Mouse (Mus musculus): Measurements from ENCODE around the gene Fgd4. TPM values are rescaled to one million over a fixed set of nuclear protein-coding genes. Genes with fewer than 3 reads are reported as not detected.
"Not testable (repeated sequence)": the region's sequence is repeated elsewhere in the genome, so short reads cannot be mapped to it uniquely, and the experiment has no call there.

Fgd4 gene
- polyA plus RNA-seq, 1 experiment from 2014 or later, result 10.3 TPM

DNA sequence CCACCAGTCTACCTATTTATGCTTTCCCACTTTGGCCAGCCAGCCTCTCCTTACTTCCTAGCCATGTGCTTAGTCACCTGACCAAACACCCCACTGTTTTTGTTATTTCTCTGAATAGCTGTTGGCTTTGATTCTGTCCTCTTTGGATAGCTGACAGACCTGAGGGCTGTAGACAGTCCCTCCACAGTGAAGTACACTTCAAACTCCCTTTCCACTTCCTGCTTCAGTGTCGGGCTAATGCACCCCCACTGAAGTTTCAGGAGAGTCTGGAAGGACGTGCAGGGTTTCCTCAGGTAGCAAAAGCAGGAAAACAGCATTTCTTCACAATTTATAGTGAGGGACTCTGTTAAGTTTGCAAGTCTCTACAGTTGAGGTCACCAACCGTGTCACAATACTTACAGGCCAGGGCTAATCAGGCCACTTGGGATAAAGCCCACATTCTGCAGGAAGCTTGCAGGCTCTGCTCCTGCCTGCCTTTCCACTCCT, 57.4 kb downstream of the Fgd4 start:
- H3K4me1 ChIP-seq (replicated peaks), result peaks cover 11% of the 10 kb centered on the region
- H3K4me3 ChIP-seq, result no peak overlapping the region
- H3K9me3 ChIP-seq (replicated peaks), result no peaks in the 10 kb centered on the region
- ATAC-seq (replicated peaks; ENCODE audit: insufficient number of reproducible peaks, insufficient read depth, low FRiP score, low read depth), result no peak
- H3K4me2 ChIP-seq, result no peak overlapping the region
- H3K27ac ChIP-seq, result peak overlapping the region; percentile 65
- no peaks in the 10 kb centered on the region for H3K36me3 ChIP-seq
- no peaks in the 10 kb centered on the region for H3K27me3 ChIP-seq
- 29% methylated on average over 3 of the region's 3 CpGs for WGBS
- no peak overlapping the region for H3K9ac ChIP-seq

DNA sequence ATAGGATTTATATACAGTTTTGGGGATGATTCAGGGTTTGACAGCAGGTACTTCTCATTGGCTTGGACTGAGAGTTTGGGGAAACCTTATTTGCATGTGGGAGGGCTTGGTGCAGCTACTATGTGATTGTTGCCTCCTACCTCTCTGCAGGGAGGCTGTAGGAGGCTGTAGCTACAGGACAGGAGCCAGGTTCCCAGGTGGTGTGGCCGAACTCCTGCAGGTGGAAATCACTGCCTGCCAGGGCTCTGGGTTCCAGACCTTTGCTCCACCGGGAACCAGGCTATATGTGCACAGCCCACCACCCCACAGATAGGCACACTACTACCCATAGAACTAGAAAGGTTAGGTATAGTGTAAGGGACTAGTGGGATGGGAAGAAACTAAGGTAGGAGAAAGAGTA, 61.0 kb downstream of the Fgd4 start:
- H3K9ac ChIP-seq; H3K9me3 ChIP-seq (replicated peaks); H3K4me1 ChIP-seq (replicated peaks); H3K27ac ChIP-seq; H3K4me2 ChIP-seq; H3K4me3 ChIP-seq; ATAC-seq (replicated peaks; ENCODE audit: insufficient number of reproducible peaks, insufficient read depth, low FRiP score, low read depth); H3K27me3 ChIP-seq; H3K36me3 ChIP-seq: not testable (repeated sequence)
- WGBS, result 72% methylated on average over 2 of the region's 2 CpGs

DNA sequence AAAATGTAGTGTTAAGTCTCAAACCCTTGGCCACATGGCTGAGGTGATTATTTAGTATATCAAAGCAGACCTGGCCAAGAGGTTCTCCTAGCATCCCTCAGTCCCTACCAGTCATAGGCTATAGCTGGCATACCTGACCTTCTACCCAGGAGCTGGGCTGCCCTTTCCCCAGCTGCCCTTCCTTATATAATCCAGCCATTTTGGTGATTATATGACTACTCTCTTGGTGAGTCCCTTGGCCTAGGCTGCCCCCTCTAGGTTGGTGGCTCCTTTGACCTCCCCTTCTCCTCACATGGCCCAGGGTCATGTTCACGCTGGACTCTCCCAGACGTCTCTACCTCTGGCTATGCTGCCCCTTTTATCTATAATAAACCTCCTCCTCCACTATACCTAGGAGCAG, 65.1 kb downstream of the Fgd4 start:
- no peak for ATAC-seq (replicated peaks; ENCODE audit: insufficient number of reproducible peaks, insufficient read depth, low FRiP score, low read depth)
- no peaks in the 10 kb centered on the region for H3K36me3 ChIP-seq
- H3K4me1 ChIP-seq (replicated peaks), result no peaks in the 10 kb centered on the region
- no peak overlapping the region for H3K9ac ChIP-seq
- H3K27ac ChIP-seq, result no peak overlapping the region
- no peaks in the 10 kb centered on the region for H3K27me3 ChIP-seq
- WGBS, result 55% methylated on average over 2 of the region's 2 CpGs
- H3K9me3 ChIP-seq (replicated peaks), result no peaks in the 10 kb centered on the region
- H3K4me3 ChIP-seq, result no peak overlapping the region
- no peak overlapping the region for H3K4me2 ChIP-seq

DNA sequence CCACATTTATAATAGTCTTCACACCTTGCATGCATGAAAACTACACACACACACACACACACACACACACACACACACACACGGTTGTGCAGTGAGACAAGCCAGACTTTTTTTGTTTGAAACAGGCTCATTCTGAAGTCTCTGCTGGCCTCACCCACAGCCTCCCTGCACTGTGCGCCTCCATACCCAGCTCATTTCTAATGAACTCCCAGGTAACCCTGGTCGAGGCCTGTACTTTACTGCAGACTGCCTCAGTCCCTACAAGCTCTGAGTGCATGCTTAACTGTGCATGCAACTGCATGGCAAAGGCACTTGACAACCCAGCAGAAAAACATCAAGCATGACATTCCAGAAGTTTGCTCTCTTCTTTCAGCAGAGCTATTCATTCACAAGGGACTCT, 72.3 kb downstream of the Fgd4 start:
- Histone ChIP-seq H3K4me2 (no peak overlapping the region), H3K27me3 (no peaks in the 10 kb centered on the region), H3K36me3 (no peaks in the 10 kb centered on the region), H3K9ac (no peak overlapping the region), H3K9me3 (replicated peaks) (no peaks in the 10 kb centered on the region), H3K4me1 (replicated peaks) (peaks cover 20% of the 10 kb centered on the region), H3K27ac (no peak overlapping the region; the same call in 1 of the 2 replicates), H3K4me3 (no peak overlapping the region)
- 51% methylated on average over 3 of the region's 3 CpGs for WGBS
- ATAC-seq (replicated peaks; ENCODE audit: insufficient number of reproducible peaks, insufficient read depth, low FRiP score, low read depth), result no peak

- Histone ChIP-seq H3K27me3 (no peaks in the 10 kb centered on the region), H3K4me3 (peak overlapping the region; percentile 45), H3K9ac (peak overlapping the region; percentile 16; the same call in 1 of the 2 replicates), H3K27ac (peak overlapping the region; percentile 85), H3K9me3 (replicated peaks) (no peaks in the 10 kb centered on the region), H3K36me3 (no peaks in the 10 kb centered on the region), H3K4me2 (peak overlapping the region; percentile 51), H3K4me1 (replicated peaks) (peaks cover 20% of the 10 kb centered on the region)
- WGBS, result 26% methylated on average over 8 of the region's 8 CpGs
- peak; percentile 80 for ATAC-seq (replicated peaks; ENCODE audit: insufficient number of reproducible peaks, insufficient read depth, low FRiP score, low read depth)
Measured at GRCm38 (mm10) chr16:16527267-16527666, 73.1 kb downstream of the Fgd4 start.

DNA sequence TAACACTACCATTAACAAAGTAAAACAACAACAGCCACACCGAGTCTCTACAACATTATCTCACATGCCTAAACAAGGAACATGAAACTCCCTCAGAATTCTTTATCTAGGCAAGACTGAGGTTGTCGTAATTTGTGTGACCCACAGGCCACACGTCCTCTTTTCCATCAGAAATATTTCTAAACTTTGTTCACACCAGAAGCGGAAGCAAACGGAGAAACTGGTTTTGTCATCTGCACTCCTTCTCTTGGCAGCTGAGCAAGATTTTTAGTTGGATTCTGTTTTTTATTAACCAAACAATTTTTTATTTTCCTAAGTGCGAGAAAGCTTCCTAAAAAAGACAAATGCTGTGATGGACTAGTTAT, 73.6 kb downstream of the Fgd4 start:
- H3K36me3 ChIP-seq, result no peaks in the 10 kb centered on the region
- H3K9ac ChIP-seq, result peak overlapping the region; percentile 16
- H3K27ac ChIP-seq, result peak overlapping the region; percentile 85
- H3K27me3 ChIP-seq, result no peaks in the 10 kb centered on the region
- H3K4me2 ChIP-seq, result peak overlapping the region; percentile 51
- H3K4me3 ChIP-seq, result peak overlapping the region; percentile 45
- peaks cover 20% of the 10 kb centered on the region for H3K4me1 ChIP-seq (replicated peaks)
- no peaks in the 10 kb centered on the region for H3K9me3 ChIP-seq (replicated peaks)
- whole genome bisulfite sequencing, result 20% methylated on average over 6 of the region's 6 CpGs
- no peak for ATAC-seq (replicated peaks; ENCODE audit: insufficient number of reproducible peaks, insufficient read depth, low FRiP score, low read depth)

GRCm38 (mm10) chr16:16526097-16526740, 74.1 kb downstream of the Fgd4 start:
- 37% methylated on average over 6 of the region's 6 CpGs for WGBS
- Histone ChIP-seq H3K27me3 (no peaks in the 10 kb centered on the region), H3K27ac (peak overlapping the region; percentile 85), H3K36me3 (no peaks in the 10 kb centered on the region), H3K4me3 (peak overlapping the region; percentile 45), H3K4me2 (peak overlapping the region; percentile 51), H3K9ac (peak overlapping the region; percentile 16; the same call in 1 of the 2 replicates), H3K4me1 (replicated peaks) (peaks cover 23% of the 10 kb centered on the region), H3K9me3 (replicated peaks) (no peaks in the 10 kb centered on the region)
- ATAC-seq (replicated peaks; ENCODE audit: insufficient number of reproducible peaks, insufficient read depth, low FRiP score, low read depth), result no peak; the same call in 1 of the 2 replicates

DNA sequence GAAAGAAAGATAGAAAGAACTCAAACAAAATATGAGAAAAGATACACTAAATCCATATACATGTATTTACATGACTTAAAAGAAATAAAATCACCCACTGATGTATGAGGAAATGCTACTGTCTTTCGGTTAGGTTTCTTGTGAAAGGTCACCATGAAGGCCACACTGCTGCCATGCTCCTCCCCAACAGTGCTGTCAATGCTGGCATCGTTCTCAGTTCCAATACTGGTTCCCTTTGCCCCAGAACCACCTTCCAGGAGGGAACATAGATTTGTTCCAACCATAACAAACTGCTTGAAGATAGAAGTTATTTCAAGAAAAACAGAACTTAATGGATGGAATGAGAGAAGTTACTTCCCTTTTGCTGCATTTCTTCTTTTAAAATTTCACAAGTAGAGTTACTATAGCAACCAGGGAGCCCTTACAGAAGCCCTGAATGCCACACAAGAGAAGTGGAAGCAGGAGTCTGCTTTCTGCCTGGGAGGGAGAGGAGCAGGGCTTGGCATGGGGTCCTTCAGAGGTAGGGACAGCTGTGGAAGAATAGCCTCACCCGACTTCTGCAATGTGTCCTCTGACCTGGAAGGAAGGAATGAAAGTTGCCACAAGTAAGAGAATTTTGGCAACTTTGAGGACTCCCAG, 75.0 kb downstream of the Fgd4 start:
- H3K4me2 ChIP-seq, result peak overlapping the region; percentile 51

GRCm38 (mm10) chr16:16523632-16524031, 76.7 kb downstream of the Fgd4 start:
- no peak overlapping the region for H3K4me3 ChIP-seq
- H3K4me2 ChIP-seq, result no peak overlapping the region
- H3K27ac ChIP-seq, result peak overlapping the region; percentile 45
- no peak overlapping the region for H3K9ac ChIP-seq
- H3K36me3 ChIP-seq, result no peaks in the 10 kb centered on the region
- no peak for ATAC-seq (replicated peaks; ENCODE audit: insufficient number of reproducible peaks, insufficient read depth, low FRiP score, low read depth)
- H3K4me1 ChIP-seq (replicated peaks), result peaks cover 23% of the 10 kb centered on the region
- WGBS, result 56% methylated on average over 2 of the region's 2 CpGs
- no peaks in the 10 kb centered on the region for H3K27me3 ChIP-seq
- H3K9me3 ChIP-seq (replicated peaks), result no peaks in the 10 kb centered on the region

More for the DNA sequence above, 75.0 kb downstream of the Fgd4 start:
- ATAC-seq (replicated peaks; ENCODE audit: insufficient number of reproducible peaks, insufficient read depth, low FRiP score, low read depth), result no peak
- Histone ChIP-seq H3K4me3 (peak overlapping the region; percentile 1; the same call in 1 of the 2 replicates), H3K4me1 (replicated peaks) (peaks cover 23% of the 10 kb centered on the region), H3K27ac (peak overlapping the region; percentile 85), H3K9ac (no peak overlapping the region), H3K9me3 (replicated peaks) (no peaks in the 10 kb centered on the region), H3K36me3 (no peaks in the 10 kb centered on the region), H3K27me3 (no peaks in the 10 kb centered on the region)
- 59% methylated on average over 3 of the region's 3 CpGs for WGBS

GRCm38 (mm10) chr16:16522869-16523268, 77.5 kb downstream of the Fgd4 start:
- not testable (repeated sequence) for H3K27me3 ChIP-seq; H3K4me2 ChIP-seq; H3K27ac ChIP-seq; H3K9me3 ChIP-seq (replicated peaks); ATAC-seq (replicated peaks; ENCODE audit: insufficient number of reproducible peaks, insufficient read depth, low FRiP score, low read depth); H3K9ac ChIP-seq; H3K4me3 ChIP-seq; H3K36me3 ChIP-seq
- 77% methylated on average over 2 of the region's 2 CpGs for WGBS
- H3K4me1 ChIP-seq (replicated peaks), result peaks cover 19% of the 10 kb centered on the region

- H3K9me3 ChIP-seq (replicated peaks), result no peaks in the 10 kb centered on the region
- peaks cover 5% of the 10 kb centered on the region; the same call in 1 of the 2 replicates for H3K36me3 ChIP-seq
- no peak overlapping the region for H3K27ac ChIP-seq
- 91% methylated on average over 3 of the region's 3 CpGs for WGBS
- no peaks in the 10 kb centered on the region for H3K27me3 ChIP-seq
- H3K9ac ChIP-seq, result no peak overlapping the region
- ATAC-seq (replicated peaks; ENCODE audit: insufficient number of reproducible peaks, insufficient read depth, low FRiP score, low read depth), result no peak
- peaks cover 6% of the 10 kb centered on the region; the same call in 1 of the 2 replicates for H3K4me1 ChIP-seq (replicated peaks)
- H3K4me3 ChIP-seq, result no peak overlapping the region
- no peak overlapping the region for H3K4me2 ChIP-seq
Measured at GRCm38 (mm10) chr16:16501491-16501890, 98.9 kb downstream of the Fgd4 start.
